Mouse (Mus musculus) gastrocnemius, adult 2 months (tissue): ENCODE data around the gene Tpra1. TPM values are rescaled to one million over a fixed set of nuclear protein-coding genes. Genes with fewer than 3 reads are reported as not detected.

ENCODE experiments used
- DNase-seq: peaks from one replicate; pipeline ENCODE4 v3.0.0; 2022
- H3K27ac ChIP-seq: fragments of 200-600 bp; 2 replicates; pipeline ENCODE4 v1.8.1; 2022; ENCODE audit warnings: mild to moderate bottlenecking
- H3K4me3 ChIP-seq: fragments of 200-600 bp; 2 replicates; pipeline ENCODE4 v1.8.1; 2022; ENCODE audit warnings: mild to moderate bottlenecking, moderate library complexity
- CTCF ChIP-seq: fragments of 200-600 bp; IDR thresholded peaks from 2 replicates; pipeline ENCODE4 v1.8.1; 2022; ENCODE audit warnings: antibody characterized with exemption, mild to moderate bottlenecking, moderate library complexity
- intact Hi-C: fragments of 180-260 bp; cut with DNase I; formaldehyde crosslinking; loops from one replicate; pipeline ENCODE4 v1.15.1; 2025
- long read RNA-seq, 2 experiments: library from polyadenylated mRNA; stranded (forward); transcript quantifications; one replicate each; pipeline ENCODE4 v2.0.0; 2021
- total RNA-seq, 2 experiments: library from RNA; stranded (reverse); gene quantifications; 2 replicates each; pipeline ENCODE4 v1.2.3; 2021

The Tpra1 gene
- 10 to 100 TPM; 25.5 to 26.1 TPM for total RNA-seq
- long read RNA-seq, experiment 1, transcript Tpra1-201 (12 exons, 1,820 nt), result major isoform, 9 of 22 reads
- long read RNA-seq, experiment 1, partial matches to known transcripts, result 6 of 22 reads
- long read RNA-seq, experiment 1, other reads (novel, unspliced or antisense), result 7 of 22 reads
- long read RNA-seq, experiment 2, transcript Tpra1-201 (12 exons, 1,820 nt), result major isoform, 7 of 13 reads
- long read RNA-seq, experiment 2, partial matches to known transcripts, result 4 of 13 reads
- long read RNA-seq, experiment 2, other reads (novel, unspliced or antisense), result 2 of 13 reads

DNA sequence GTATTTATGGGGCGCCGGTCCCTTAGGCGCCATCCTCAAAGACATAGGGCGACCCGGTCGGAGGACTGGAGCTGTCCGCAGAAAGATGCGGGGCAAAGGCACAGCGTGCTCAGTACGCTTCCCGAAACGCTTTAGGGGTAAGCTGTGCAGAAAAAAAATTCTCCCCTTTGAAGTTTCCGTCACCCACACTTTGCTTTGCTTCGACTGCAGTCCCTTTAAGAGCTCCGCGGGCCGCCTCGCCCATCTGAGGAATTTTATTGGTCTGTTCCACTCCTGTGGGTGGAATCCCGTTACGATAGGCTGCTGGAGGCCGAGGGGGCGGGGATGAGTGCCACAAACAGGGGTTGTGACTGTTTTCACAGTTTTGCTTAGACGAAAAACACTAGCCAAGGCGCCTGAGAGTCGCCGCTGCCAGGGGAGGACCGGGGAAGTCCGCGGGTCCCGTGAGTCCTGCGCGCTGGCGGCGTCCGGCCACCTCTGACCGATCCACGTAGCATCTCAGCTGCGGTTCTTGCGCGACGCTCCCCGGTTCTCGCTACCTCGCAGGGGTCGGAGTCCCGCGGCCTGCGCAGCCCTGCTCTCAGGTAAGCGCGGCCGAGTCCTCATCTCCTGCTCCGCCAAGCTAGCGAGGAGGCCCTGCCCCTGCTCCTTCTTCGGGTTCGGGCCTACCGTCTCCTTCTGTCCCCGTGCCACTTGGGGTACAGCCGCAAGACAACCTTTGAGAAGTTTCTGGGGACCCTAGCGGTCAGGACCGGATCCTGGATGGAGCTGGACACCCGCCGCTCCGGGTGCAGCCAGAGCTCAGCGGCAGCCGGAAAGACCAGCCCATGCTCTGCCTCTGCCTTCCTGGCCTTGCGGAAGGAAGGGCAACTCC, at the start of gene Tpra1:
TSS of gene Tpra1 (plus strand) at position 305 of the 874 bp plus-strand sequence.
- Histone ChIP-seq H3K4me3 (peak within 1 kb of the TSS; percentile 97), H3K27ac (peak within 1 kb of the TSS; percentile 98)
- intact Hi-C loops, result no loop called here
- TF ChIP-seq CTCF, result peak; percentile 39
- DNase-seq, result peak; percentile 96

DNA sequence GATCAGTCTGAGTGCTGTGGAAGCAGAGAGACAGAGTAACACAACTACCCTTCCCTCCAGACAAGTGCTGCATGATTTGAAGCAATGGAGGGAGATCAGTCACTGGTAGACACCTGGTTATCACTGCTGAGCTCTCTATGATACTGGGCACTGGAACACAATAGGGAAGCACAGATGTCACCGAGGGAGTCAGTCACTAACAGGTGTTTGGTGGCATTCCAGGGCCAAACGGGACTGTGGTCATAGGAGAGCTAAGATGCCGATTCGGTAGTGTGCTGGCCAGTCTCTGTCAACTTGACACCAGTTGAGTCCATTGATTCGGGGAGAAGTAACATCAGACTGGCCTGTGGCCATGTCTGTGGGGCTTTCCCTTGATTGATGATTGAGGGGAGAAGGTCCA, 47.5 kb upstream of the Tpra1 start:
- no peak for TF ChIP-seq CTCF
- no peak for DNase-seq
- H3K27ac ChIP-seq, result peak overlapping the region; percentile 35; the same call in 1 of the 2 replicates
- intact Hi-C loops, result loop anchor here (2.0 kb wide), 1 partner anchor 296 kb away; no protein-coding TSS in a partner anchor
- no peak overlapping the region for H3K4me3 ChIP-seq

DNA sequence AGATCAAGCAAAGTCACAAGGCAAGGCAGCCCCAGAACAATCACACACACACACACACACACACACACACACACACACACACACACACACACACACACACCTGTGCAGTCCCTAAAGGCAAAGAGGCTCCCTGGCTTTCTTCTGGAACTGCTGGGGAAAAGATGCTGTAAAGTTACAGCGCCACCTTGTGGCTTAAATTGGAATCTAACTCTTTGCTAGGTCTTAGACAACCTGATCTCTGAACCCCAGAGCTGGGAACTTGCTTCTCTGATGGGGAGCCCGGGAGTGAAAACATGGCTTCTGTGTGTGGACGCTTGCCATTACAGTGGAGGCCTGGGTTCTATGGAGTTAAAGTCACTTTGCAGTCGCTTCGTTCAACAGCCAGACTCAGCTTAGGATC, 46.4 kb upstream of the Tpra1 start:
- DNase-seq, result peak; percentile 62
- intact Hi-C loops, result loop anchor here (2.0 kb wide), 1 partner anchor 297 kb away; no protein-coding TSS in a partner anchor

DNA sequence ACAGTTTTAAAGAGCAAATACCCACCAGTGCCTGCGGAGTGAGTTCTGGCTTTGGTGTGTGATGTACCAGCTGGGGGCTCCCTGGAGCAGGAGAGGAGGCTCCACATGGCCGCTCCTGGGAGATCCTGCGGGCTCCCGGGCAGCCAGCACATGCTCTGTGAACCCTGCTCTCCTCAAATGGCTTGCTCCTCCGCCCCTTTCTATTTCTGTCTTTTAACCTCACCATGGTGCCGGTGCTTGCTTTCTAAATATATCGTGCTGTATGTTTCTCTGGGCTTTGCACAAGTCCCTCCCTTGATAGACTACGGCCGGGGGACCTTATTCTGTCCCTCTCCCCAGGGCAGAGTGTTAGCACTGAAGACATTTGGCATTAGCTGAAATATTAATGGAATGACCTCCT, 44.8 kb upstream of the Tpra1 start:
- peak; percentile 52 for TF ChIP-seq CTCF
- Histone ChIP-seq H3K27ac (peak overlapping the region; percentile 94), H3K4me3 (peak overlapping the region; percentile 38)
- intact Hi-C loops, result no loop called here
- peak; percentile 86 for DNase-seq

More for the DNA sequence above, 46.4 kb upstream of the Tpra1 start:
- peak overlapping the region; percentile 94 for H3K27ac ChIP-seq
- no peak overlapping the region for H3K4me3 ChIP-seq
- peak; percentile 73 for TF ChIP-seq CTCF

DNA sequence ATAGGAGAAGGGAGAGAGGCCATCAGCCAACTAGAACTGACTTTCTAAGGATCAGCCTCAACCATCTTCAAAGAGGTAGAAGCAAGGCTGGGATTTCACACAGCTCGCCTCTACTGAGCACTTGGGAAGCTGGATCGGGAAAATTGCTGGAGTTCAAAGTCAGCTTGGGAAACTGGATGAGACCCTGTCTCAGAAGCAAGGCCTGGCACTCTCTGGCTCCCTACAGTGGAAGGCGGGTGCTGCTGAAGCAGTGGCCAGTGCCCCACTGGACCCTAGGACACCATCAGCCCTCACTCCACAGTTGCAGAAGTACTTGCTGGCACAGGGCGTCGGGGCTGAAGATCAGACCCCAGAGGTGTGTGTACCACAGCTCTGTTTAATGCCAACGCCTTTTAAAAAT, 44.2 kb upstream of the Tpra1 start:
- intact Hi-C loops, result no loop called here
- H3K4me3 ChIP-seq, result peak overlapping the region; percentile 38
- no peak for TF ChIP-seq CTCF
- peak; percentile 48 for DNase-seq
- H3K27ac ChIP-seq, result peak overlapping the region; percentile 94

DNA sequence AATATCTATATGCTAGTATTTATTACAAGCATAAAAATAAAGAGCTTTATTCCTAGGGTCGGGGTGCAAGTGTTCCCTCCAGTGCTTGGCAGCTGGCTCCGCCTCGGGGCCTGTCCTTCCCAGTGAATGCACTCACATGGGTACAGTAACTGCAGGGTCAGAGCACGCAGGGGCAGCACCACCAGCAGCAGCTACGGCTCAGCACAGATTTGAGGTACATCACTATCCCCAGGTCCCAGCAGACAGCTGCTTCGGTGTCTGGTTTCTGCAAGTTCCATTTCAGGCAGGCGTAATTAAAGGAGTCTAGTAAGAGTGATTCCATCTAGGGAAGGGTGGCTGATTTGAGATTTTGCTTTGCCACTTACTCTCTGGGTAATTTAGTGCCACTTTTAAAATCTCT, 43.7 kb upstream of the Tpra1 start:
- no peak for TF ChIP-seq CTCF
- peak overlapping the region; percentile 94 for H3K27ac ChIP-seq
- peak; percentile 70 for DNase-seq
- H3K4me3 ChIP-seq, result peak overlapping the region; percentile 38
- intact Hi-C loops, result no loop called here

DNA sequence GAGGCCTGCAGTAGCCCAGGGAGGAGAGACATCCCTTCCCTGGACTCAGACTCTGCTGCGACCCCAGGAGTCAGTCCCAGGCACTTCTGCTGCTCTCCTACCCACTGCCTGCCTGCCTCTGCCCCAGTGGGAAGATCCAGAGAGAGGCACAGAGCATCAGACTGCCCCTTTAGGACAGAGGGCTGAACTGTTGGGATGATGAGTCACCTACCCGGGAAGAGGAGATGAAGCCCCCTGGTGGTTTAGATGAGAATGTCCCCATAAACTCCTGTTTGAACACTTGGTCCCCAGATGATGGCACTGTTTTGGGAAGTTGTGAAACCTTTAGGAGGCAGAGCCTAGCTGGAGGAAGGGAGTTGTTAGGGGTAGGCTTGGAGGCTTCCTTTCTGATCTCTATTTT, 41.1 kb upstream of the Tpra1 start:
- Histone ChIP-seq H3K4me3 (no peak overlapping the region), H3K27ac (peak overlapping the region; percentile 10; the same call in 1 of the 2 replicates)
- intact Hi-C loops, result no loop called here
- DNase-seq, result peak; percentile 37
- TF ChIP-seq CTCF, result peak; percentile 63

DNA sequence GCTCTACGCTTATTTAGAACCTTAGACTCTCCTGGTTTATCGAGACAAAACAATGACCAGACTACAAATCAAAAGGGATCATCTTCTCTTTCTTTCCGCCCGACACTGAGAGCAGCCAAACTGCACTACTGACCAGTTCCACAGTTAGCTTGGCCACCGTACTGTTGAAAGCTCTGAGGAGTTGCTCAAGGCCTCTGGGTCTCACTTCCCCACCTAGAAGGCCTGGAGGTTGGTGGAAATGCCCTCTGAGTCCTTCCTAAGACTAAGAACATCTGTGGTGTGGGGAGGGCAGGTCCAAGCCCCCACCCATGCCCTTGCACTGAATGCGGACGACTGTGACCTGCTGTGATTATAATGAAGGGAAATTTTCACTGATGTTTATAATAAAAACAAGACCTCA, 36.3 kb upstream of the Tpra1 start:
- no peak overlapping the region for H3K4me3 ChIP-seq
- TF ChIP-seq CTCF, result no peak
- intact Hi-C loops, result no loop called here
- DNase-seq, result no peak
- H3K27ac ChIP-seq, result no peak overlapping the region

DNA sequence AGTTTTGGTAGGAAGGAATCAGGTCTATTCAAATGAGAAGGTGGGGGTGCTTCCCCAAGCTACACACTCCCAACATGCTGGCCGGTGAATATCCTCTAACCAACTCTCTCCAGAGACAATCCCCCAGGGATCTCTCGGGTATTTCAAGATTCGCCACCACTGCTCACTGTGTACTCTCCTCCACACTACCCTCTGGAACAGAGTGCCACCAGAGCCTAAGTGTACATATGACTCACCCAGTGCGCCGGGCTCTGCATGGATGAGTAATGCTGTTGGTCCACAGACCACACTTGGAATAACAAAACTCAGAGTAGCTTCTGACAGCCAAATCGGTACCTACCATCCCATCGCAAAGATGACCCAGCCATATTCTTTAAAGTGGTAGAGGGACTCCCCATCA, 32.6 kb upstream of the Tpra1 start:
- intact Hi-C loops, result no loop called here

DNA sequence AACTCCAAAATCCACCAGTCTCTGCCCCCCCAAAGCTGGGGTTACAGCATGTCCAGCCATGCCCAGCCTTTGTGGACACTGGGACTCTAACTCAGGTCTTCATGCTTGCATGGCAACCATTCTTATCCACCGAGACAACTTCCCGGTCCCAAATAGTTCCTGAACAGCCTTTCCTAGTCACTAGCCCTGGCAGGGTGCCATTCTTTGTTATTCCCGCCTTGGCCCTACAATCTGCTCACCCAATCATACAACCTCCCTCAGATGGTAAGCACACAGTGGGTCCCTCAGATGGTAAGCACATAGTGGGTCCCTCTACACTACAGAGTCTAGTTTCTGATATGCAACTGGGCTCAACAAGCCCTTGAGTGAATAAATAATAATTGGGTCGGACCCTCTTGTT, 31.5 kb upstream of the Tpra1 start:
- intact Hi-C loops, result no loop called here
- no peak overlapping the region for H3K27ac ChIP-seq
- no peak for DNase-seq
- TF ChIP-seq CTCF, result no peak
- H3K4me3 ChIP-seq, result no peak overlapping the region

More for the DNA sequence above, 32.6 kb upstream of the Tpra1 start:
- no peak for DNase-seq
- Histone ChIP-seq H3K4me3 (no peak overlapping the region), H3K27ac (no peak overlapping the region)
- no peak for TF ChIP-seq CTCF

DNA sequence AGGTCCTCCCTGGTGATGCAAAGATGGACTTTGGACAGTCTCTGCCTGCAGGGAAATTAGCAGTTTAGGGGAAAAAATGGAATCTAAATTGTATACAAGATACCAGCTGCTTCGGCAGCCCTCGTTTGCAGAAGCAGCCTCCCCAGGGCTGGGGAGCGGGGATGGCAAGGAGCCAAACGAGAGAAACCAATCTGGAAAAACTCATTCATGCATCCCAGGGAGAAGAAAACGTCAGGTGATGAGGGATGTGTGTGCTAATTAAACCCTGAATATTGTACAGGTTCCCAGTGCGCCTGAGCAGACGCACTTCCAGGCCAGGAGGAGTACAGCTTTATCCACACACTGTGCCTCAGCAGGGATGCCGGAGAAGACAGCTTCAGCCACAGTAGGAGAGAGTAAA, 30.5 kb upstream of the Tpra1 start:
- no peak overlapping the region for H3K27ac ChIP-seq
- intact Hi-C loops, result no loop called here
- no peak for TF ChIP-seq CTCF
- no peak overlapping the region for H3K4me3 ChIP-seq
- DNase-seq, result no peak

DNA sequence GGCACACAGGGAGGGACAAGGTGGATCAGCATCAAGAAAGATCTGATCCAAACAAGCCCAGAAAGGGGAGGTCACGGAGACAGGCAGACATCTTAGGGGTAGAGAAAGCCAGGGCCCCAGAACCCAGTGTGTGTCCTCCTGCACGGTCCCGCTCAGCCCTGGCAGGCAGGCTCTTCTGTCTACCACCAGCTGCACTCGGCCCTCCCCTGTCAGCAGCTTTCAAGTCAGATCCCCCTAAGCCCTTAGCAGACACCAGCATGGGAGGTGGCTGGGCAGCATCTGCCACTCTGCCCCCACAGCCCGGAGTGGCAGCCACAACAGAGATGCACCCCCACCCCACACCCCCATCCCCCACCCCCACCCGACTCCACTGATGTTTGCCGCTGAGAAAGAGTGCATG, 29.2 kb upstream of the Tpra1 start:
- peak; percentile 14 for DNase-seq
- no peak overlapping the region for H3K4me3 ChIP-seq
- no peak overlapping the region for H3K27ac ChIP-seq
- no peak for TF ChIP-seq CTCF
- intact Hi-C loops, result no loop called here
